Mouse (Mus musculus) ES-Bruce4 (cell line): ENCODE results near the gene Ccnb1ip1. TPM values are rescaled to one million over a fixed set of nuclear protein-coding genes. Genes with fewer than 3 reads are reported as not detected.

Experiments
- H3K27ac ChIP-seq: 2 replicates; pipeline ENCODE4 v1.5.1; 2012; ENCODE audit warnings: low read length, inconsistent platforms; ENCODE audit not compliant: insufficient read depth
- H3K27me3 ChIP-seq: 2 replicates; pipeline ENCODE4 v1.6.1; 2012; ENCODE audit warnings: mild to moderate bottlenecking, low read length, inconsistent platforms; ENCODE audit not compliant: control insufficient read depth, poor library complexity, insufficient read depth, severe bottlenecking
- H3K36me3 ChIP-seq: 2 replicates; pipeline ENCODE4 v1.6.1; 2012; ENCODE audit warnings: inconsistent platforms, mild to moderate bottlenecking, low read length, moderate library complexity; ENCODE audit not compliant: control insufficient read depth, poor library complexity, insufficient read depth, severe bottlenecking
- H3K4me1 ChIP-seq: one replicate; pipeline ENCODE4 v1.8.1; 2011; ENCODE audit warnings: low read length; ENCODE audit not compliant: control insufficient read depth, insufficient read depth
- H3K4me3 ChIP-seq: 2 replicates; pipeline ENCODE4 v1.5.1; 2011; ENCODE audit warnings: low read depth, mild to moderate bottlenecking, low read length
- H3K9ac ChIP-seq: 2 replicates; pipeline ENCODE4 v1.6.1; 2012; ENCODE audit warnings: low read depth, mild to moderate bottlenecking, inconsistent platforms; ENCODE audit not compliant: poor library complexity, severe bottlenecking
- H3K9me3 ChIP-seq: replicated peaks from 2 replicates; pipeline ENCODE4 v1.6.1; 2012; ENCODE audit warnings: mild to moderate bottlenecking, low read length, inconsistent platforms; ENCODE audit not compliant: control insufficient read depth, poor library complexity, insufficient read depth, severe bottlenecking
- CTCF ChIP-seq: IDR thresholded peaks from one replicate; pipeline ENCODE4 v1.8.1; 2011; ENCODE audit warnings: low read depth, low read length
- EP300 ChIP-seq: IDR thresholded peaks from 2 replicates; pipeline ENCODE4 v1.6.1; 2011; ENCODE audit warnings: low read depth, low read length; ENCODE audit not compliant: insufficient read depth
- POLR2A ChIP-seq: IDR thresholded peaks from one replicate; pipeline ENCODE4 v1.8.1; 2011; ENCODE audit warnings: low read length; ENCODE audit not compliant: insufficient read depth
- polyA plus RNA-seq: library from polyadenylated mRNA; stranded (reverse); fragments of >200 nt; gene quantifications from 2 replicates; pipeline ENCODE4 v1.2.4, GENCODE M21; 2011; ENCODE audit warnings: low read depth; ENCODE audit not compliant: missing spikeins, insufficient read depth, insufficient read length

Gene Ccnb1ip1
- 0.44 TPM in 1 of 2 replicates, not detected in the other for polyA plus RNA-seq

GRCm38 (mm10) chr14:50807487-50808072 is at the start of gene Ccnb1ip1, which contains the start of gene Parp2:
Ccnb1ip1 (minus strand) TSS chr14:50807732.
Parp2 (plus strand) TSS chr14:50807841.
- peak; percentile 76 for TF ChIP-seq POLR2A
- TF ChIP-seq CTCF: no peak
- TF ChIP-seq EP300: peak; percentile 53; the same call in 1 of the 2 replicates
- peaks cover 11% of the 10 kb centered on the region for H3K36me3 ChIP-seq
- no peaks in the 10 kb centered on the region for H3K9me3 ChIP-seq
- no peak within 1 kb of the TSS for H3K27ac ChIP-seq
- no peaks in the 10 kb centered on the region for H3K4me1 ChIP-seq
- no peaks in the 10 kb centered on the region; the same call in 1 of the 2 replicates for H3K27me3 ChIP-seq
- peak within 1 kb of the TSS; percentile 85 for H3K9ac ChIP-seq
- peak within 1 kb of the TSS; percentile 88 for H3K4me3 ChIP-seq

- TF ChIP-seq CTCF (no peak), EP300 (peak; percentile 77; the same call in 1 of the 2 replicates), POLR2A (no peak)
- Histone ChIP-seq H3K36me3 (no peaks in the 10 kb centered on the region; the same call in 1 of the 2 replicates), H3K4me1 (no peaks in the 10 kb centered on the region), H3K9ac (no peak overlapping the region), H3K27me3 (no peaks in the 10 kb centered on the region), H3K4me3 (no peak overlapping the region), H3K9me3 (peaks cover 3% of the 10 kb centered on the region; the same call in 1 of the 2 replicates), H3K27ac (no peak overlapping the region)
These were observed 48.3 kb upstream of the Ccnb1ip1 start for GRCm38 (mm10) chr14:50855788-50856187.

GRCm38 (mm10) chr14:50837236-50837635 is 29.7 kb upstream of the Ccnb1ip1 start:
- H3K9me3 ChIP-seq: no peaks in the 10 kb centered on the region
- no peaks in the 10 kb centered on the region for H3K27me3 ChIP-seq
- no peaks in the 10 kb centered on the region for H3K4me1 ChIP-seq
- no peak overlapping the region for H3K9ac ChIP-seq
- H3K36me3 ChIP-seq: no peaks in the 10 kb centered on the region
- no peak overlapping the region for H3K27ac ChIP-seq
- H3K4me3 ChIP-seq: no peak overlapping the region
- TF ChIP-seq EP300 (no peak), CTCF (peak; percentile 62), POLR2A (no peak)

GRCm38 (mm10) chr14:50834435-50834834 is 26.9 kb upstream of the Ccnb1ip1 start:
- no peak overlapping the region for H3K4me3 ChIP-seq
- no peak overlapping the region for H3K27ac ChIP-seq
- no peaks in the 10 kb centered on the region for H3K9me3 ChIP-seq
- H3K4me1 ChIP-seq: no peaks in the 10 kb centered on the region
- no peaks in the 10 kb centered on the region for H3K36me3 ChIP-seq
- TF ChIP-seq EP300 (no peak), POLR2A (no peak), CTCF (no peak)
- H3K27me3 ChIP-seq: no peaks in the 10 kb centered on the region
- no peak overlapping the region for H3K9ac ChIP-seq

GRCm38 (mm10) chr14:50833964-50834363 is 26.4 kb upstream of the Ccnb1ip1 start:
- Histone ChIP-seq H3K36me3 (no peaks in the 10 kb centered on the region), H3K4me1 (no peaks in the 10 kb centered on the region), H3K9me3 (no peaks in the 10 kb centered on the region), H3K9ac (no peak overlapping the region), H3K4me3 (no peak overlapping the region), H3K27ac (no peak overlapping the region), H3K27me3 (no peaks in the 10 kb centered on the region)
- TF ChIP-seq CTCF (no peak), POLR2A (no peak), EP300 (no peak)

- Histone ChIP-seq H3K9ac (no peak overlapping the region), H3K27ac (no peak overlapping the region), H3K36me3 (no peaks in the 10 kb centered on the region), H3K4me1 (no peaks in the 10 kb centered on the region), H3K4me3 (no peak overlapping the region), H3K9me3 (no peaks in the 10 kb centered on the region), H3K27me3 (no peaks in the 10 kb centered on the region)
- TF ChIP-seq CTCF (no peak), POLR2A (no peak), EP300 (no peak)
These were observed 22.3 kb upstream of the Ccnb1ip1 start for GRCm38 (mm10) chr14:50829878-50830277.
